Mouse (Mus musculus): ENCODE data around the gene Prkag1. TPM values are rescaled to one million over a fixed set of nuclear protein-coding genes. Genes with fewer than 3 reads are reported as not detected.

The Prkag1 gene
- polyA plus RNA-seq, 1 experiment: 237 TPM

GRCm38 (mm10) chr15:98867321-98867720, 36.0 kb upstream of the Prkag1 start:
- Histone ChIP-seq H3K4me1 (peaks cover 50% of the 10 kb centered on the region), H3K4me3 (replicated peaks) (peak overlapping the region; percentile 97), H3K36me3 (replicated peaks; ENCODE audit: low read length) (peaks cover 61% of the 10 kb centered on the region), H3K9me3 (no peaks in the 10 kb centered on the region), H3K27me3 (replicated peaks) (no peaks in the 10 kb centered on the region)
- no peak for TF ChIP-seq FLI1 (IDR thresholded peaks at IDR 0.05; ENCODE audit: low read length)
- no peak for TF ChIP-seq GATA1 (IDR thresholded peaks at IDR 0.05; ENCODE audit: borderline replicate concordance, low read length)

- H3K27me3 ChIP-seq (replicated peaks): no peaks in the 10 kb centered on the region
- no peak overlapping the region for H3K4me3 ChIP-seq (replicated peaks)
- no peaks in the 10 kb centered on the region for H3K9me3 ChIP-seq
- TF ChIP-seq GATA1 (IDR thresholded peaks at IDR 0.05; ENCODE audit: borderline replicate concordance, low read length) (no peak), FLI1 (IDR thresholded peaks at IDR 0.05; ENCODE audit: low read length) (no peak)
- peaks cover 50% of the 10 kb centered on the region for H3K4me1 ChIP-seq
- peaks cover 69% of the 10 kb centered on the region for H3K36me3 ChIP-seq (replicated peaks; ENCODE audit: low read length)
Observed at GRCm38 (mm10) chr15:98866501-98866900, 35.2 kb upstream of the Prkag1 start.

GRCm38 (mm10) chr15:98865771-98866170, 34.5 kb upstream of the Prkag1 start:
- no peaks in the 10 kb centered on the region for H3K27me3 ChIP-seq (replicated peaks)
- H3K4me3 ChIP-seq (replicated peaks): peak overlapping the region; percentile 19
- peaks cover 76% of the 10 kb centered on the region for H3K36me3 ChIP-seq (replicated peaks; ENCODE audit: low read length)
- TF ChIP-seq FLI1 (IDR thresholded peaks at IDR 0.05; ENCODE audit: low read length) (no peak), GATA1 (IDR thresholded peaks at IDR 0.05; ENCODE audit: borderline replicate concordance, low read length) (no peak)
- H3K9me3 ChIP-seq: no peaks in the 10 kb centered on the region
- H3K4me1 ChIP-seq: peaks cover 50% of the 10 kb centered on the region

- Histone ChIP-seq H3K4me1 (peaks cover 51% of the 10 kb centered on the region), H3K36me3 (replicated peaks; ENCODE audit: low read length) (peaks cover 85% of the 10 kb centered on the region), H3K27me3 (replicated peaks) (no peaks in the 10 kb centered on the region), H3K9me3 (no peaks in the 10 kb centered on the region), H3K4me3 (replicated peaks) (no peak overlapping the region)
- TF ChIP-seq FLI1 (IDR thresholded peaks at IDR 0.05; ENCODE audit: low read length) (no peak), GATA1 (IDR thresholded peaks at IDR 0.05; ENCODE audit: borderline replicate concordance, low read length) (no peak)
Observed at GRCm38 (mm10) chr15:98864951-98865350, 33.6 kb upstream of the Prkag1 start.

GRCm38 (mm10) chr15:98863451-98863958, 32.2 kb upstream of the Prkag1 start:
- Histone ChIP-seq H3K4me1 (peaks cover 37% of the 10 kb centered on the region), H3K9me3 (no peaks in the 10 kb centered on the region), H3K27me3 (replicated peaks) (no peaks in the 10 kb centered on the region), H3K36me3 (replicated peaks; ENCODE audit: low read length) (peaks cover 95% of the 10 kb centered on the region), H3K4me3 (replicated peaks) (no peak overlapping the region)
- TF ChIP-seq GATA1 (IDR thresholded peaks at IDR 0.05; ENCODE audit: borderline replicate concordance, low read length) (no peak), FLI1 (IDR thresholded peaks at IDR 0.05; ENCODE audit: low read length) (no peak)

- Histone ChIP-seq H3K4me3 (replicated peaks) (no peak overlapping the region), H3K4me1 (peaks cover 20% of the 10 kb centered on the region), H3K9me3 (no peaks in the 10 kb centered on the region), H3K36me3 (replicated peaks; ENCODE audit: low read length) (peaks cover 100% of the 10 kb centered on the region), H3K27me3 (replicated peaks) (no peaks in the 10 kb centered on the region)
- TF ChIP-seq FLI1 (IDR thresholded peaks at IDR 0.05; ENCODE audit: low read length): no peak
- TF ChIP-seq GATA1 (IDR thresholded peaks at IDR 0.05; ENCODE audit: borderline replicate concordance, low read length): no peak
Observed at GRCm38 (mm10) chr15:98861701-98862410, 30.5 kb upstream of the Prkag1 start.

- Histone ChIP-seq H3K27me3 (replicated peaks) (no peaks in the 10 kb centered on the region), H3K4me1 (peaks cover 11% of the 10 kb centered on the region; the same call in 1 of the 2 replicates), H3K9me3 (no peaks in the 10 kb centered on the region), H3K4me3 (replicated peaks) (no peak overlapping the region), H3K36me3 (replicated peaks; ENCODE audit: low read length) (peaks cover 100% of the 10 kb centered on the region)
- TF ChIP-seq FLI1 (IDR thresholded peaks at IDR 0.05; ENCODE audit: low read length) (no peak), GATA1 (IDR thresholded peaks at IDR 0.05; ENCODE audit: borderline replicate concordance, low read length) (no peak)
Observed at GRCm38 (mm10) chr15:98860921-98861320, 29.6 kb upstream of the Prkag1 start.

GRCm38 (mm10) chr15:98859319-98860043, 28.2 kb upstream of the Prkag1 start:
- Histone ChIP-seq H3K4me3 (replicated peaks) (no peak overlapping the region), H3K27me3 (replicated peaks) (no peaks in the 10 kb centered on the region), H3K36me3 (replicated peaks; ENCODE audit: low read length) (peaks cover 100% of the 10 kb centered on the region), H3K4me1 (peaks cover 6% of the 10 kb centered on the region; the same call in 1 of the 2 replicates), H3K9me3 (no peaks in the 10 kb centered on the region)
- no peak for TF ChIP-seq FLI1 (IDR thresholded peaks at IDR 0.05; ENCODE audit: low read length)
- no peak for TF ChIP-seq GATA1 (IDR thresholded peaks at IDR 0.05; ENCODE audit: borderline replicate concordance, low read length)

- H3K27me3 ChIP-seq (replicated peaks): no peaks in the 10 kb centered on the region
- peaks cover 100% of the 10 kb centered on the region for H3K36me3 ChIP-seq (replicated peaks; ENCODE audit: low read length)
- H3K9me3 ChIP-seq: no peaks in the 10 kb centered on the region
- no peak for TF ChIP-seq GATA1 (IDR thresholded peaks at IDR 0.05; ENCODE audit: borderline replicate concordance, low read length)
- no peak for TF ChIP-seq FLI1 (IDR thresholded peaks at IDR 0.05; ENCODE audit: low read length)
- H3K4me3 ChIP-seq (replicated peaks): no peak overlapping the region
- H3K4me1 ChIP-seq: peaks cover 11% of the 10 kb centered on the region
Observed at GRCm38 (mm10) chr15:98854214-98854613, 22.9 kb upstream of the Prkag1 start.
